Mouse (Mus musculus) lung, embryonic 15.5 days (tissue): ENCODE results near the gene Oxa1l. TPM values are rescaled to one million over a fixed set of nuclear protein-coding genes. Genes with fewer than 3 reads are reported as not detected.
"Not testable (repeated sequence)": the region's sequence is repeated elsewhere in the genome, so short reads cannot be mapped to it uniquely, and the experiment has no call there.

Experiments used
- ATAC-seq: fragments of 200-750 bp; cut with Nextera tagmentation; 2 replicates; pipeline ENCODE4 v1.8.0; 2017; ENCODE audit warnings: moderate number of reproducible peaks, borderline replicate concordance; ENCODE audit not compliant: low FRiP score, low TSS enrichment; ENCODE audit errors: extremely low read depth
- H3K27ac ChIP-seq: fragments of 300-500 bp; sonication (generic); 2 replicates; pipeline ENCODE4 v1.5.1; 2015; ENCODE audit warnings: moderate library complexity, mild to moderate bottlenecking, inconsistent platforms
- H3K27me3 ChIP-seq: fragments of 300-500 bp; sonication (generic); 2 replicates; pipeline ENCODE4 v1.6.1; 2015; ENCODE audit warnings: inconsistent platforms
- H3K36me3 ChIP-seq: fragments of 300-500 bp; sonication (generic); 2 replicates; pipeline ENCODE4 v1.6.1; 2015; ENCODE audit warnings: inconsistent platforms
- H3K4me1 ChIP-seq: fragments of 300-500 bp; sonication (generic); 2 replicates; pipeline ENCODE4 v1.6.1; 2015; ENCODE audit warnings: inconsistent platforms
- H3K4me2 ChIP-seq: fragments of 300-500 bp; sonication (generic); 2 replicates; pipeline ENCODE4 v1.6.1; 2015; ENCODE audit warnings: inconsistent platforms, mild to moderate bottlenecking, moderate library complexity
- H3K4me3 ChIP-seq: fragments of 300-500 bp; sonication (generic); 2 replicates; pipeline ENCODE4 v1.5.1; 2015; ENCODE audit warnings: mild to moderate bottlenecking, inconsistent platforms
- H3K9ac ChIP-seq: fragments of 300-500 bp; sonication (generic); 2 replicates; pipeline ENCODE4 v1.6.1; 2015; ENCODE audit warnings: inconsistent platforms
- H3K9me3 ChIP-seq: fragments of 300-500 bp; sonication (generic); 2 replicates; pipeline ENCODE4 v1.6.1; 2016; ENCODE audit warnings: inconsistent platforms
- WGBS: fragments of 180-500 bp; shearing (Covaris S2); methylation state at CpG from one replicate; pipeline ENCODE4 v1.1.7; 2015; 5-methylcytosine and 5-hydroxymethylcytosine counted together
- polyA plus RNA-seq: library from polyadenylated mRNA; unstranded; fragments of >200 nt; fragmentation: Nextera tagmentation; extraction: Ambion mirVana; gene quantifications from 2 replicates; pipeline ENCODE4 v1.2.1, GENCODE M21; 2015

The Oxa1l gene
- polyA plus RNA-seq, result 38.3 and 41.6 TPM in 2 replicates

DNA sequence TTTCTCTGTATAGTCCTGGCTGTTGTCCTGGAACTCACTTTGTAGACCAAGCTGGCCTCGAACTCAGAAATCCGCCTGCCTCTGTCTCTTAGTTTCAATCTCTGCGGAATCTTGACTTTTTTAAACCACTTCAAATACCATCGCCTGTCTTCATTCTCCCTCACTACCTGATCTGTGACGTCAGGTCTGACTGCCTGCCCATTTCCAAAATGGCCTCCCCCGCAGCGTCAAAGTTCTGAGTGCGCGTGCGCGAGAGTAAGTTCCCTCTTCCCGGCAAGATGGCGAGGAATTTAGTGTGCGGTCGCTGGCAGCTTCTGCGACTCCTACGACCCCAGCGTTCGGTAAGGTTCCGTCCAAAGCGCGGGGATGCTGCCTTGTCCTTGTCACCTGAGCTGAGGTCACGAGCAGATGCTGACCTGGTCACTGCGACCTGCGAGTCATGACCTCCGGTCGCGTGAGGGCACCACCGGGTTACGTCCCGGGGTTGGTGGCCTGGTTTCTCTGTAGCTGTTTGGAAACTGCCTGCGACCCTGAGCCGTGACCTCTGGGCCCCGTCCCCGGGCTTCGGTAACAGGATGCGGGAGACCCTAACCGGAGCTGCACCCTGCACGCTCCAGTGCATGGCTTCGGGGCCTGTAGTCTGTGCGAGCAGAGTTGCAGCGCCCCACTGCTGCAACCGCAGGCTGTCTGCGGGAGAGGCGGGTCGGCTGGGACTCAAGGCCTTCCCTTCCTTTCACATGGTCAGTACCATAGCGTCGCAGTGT lies at the start of gene Oxa1l:
Gene Oxa1l (plus strand): TSS at position 258 of the 764 bp plus-strand sequence.
- peak within 1 kb of the TSS; percentile 78 for H3K27ac ChIP-seq
- no peaks in the 10 kb centered on the region for H3K27me3 ChIP-seq
- peaks cover 16% of the 10 kb centered on the region for H3K4me1 ChIP-seq
- peak within 1 kb of the TSS; percentile 64 for H3K4me2 ChIP-seq
- H3K9ac ChIP-seq, result peak within 1 kb of the TSS; percentile 97
- H3K36me3 ChIP-seq, result peaks cover 24% of the 10 kb centered on the region
- under 1% methylated on average over 48 of the region's 48 CpGs for WGBS
- no peaks in the 10 kb centered on the region for H3K9me3 ChIP-seq
- peak; percentile 88 for ATAC-seq
- peak within 1 kb of the TSS; percentile 93 for H3K4me3 ChIP-seq

- Histone ChIP-seq H3K27ac (no peak overlapping the region), H3K9ac (no peak overlapping the region), H3K4me2 (no peak overlapping the region), H3K27me3 (peaks cover 2% of the 10 kb centered on the region; the same call in 1 of the 2 replicates), H3K4me3 (no peak overlapping the region), H3K36me3 (no peaks in the 10 kb centered on the region), H3K9me3 (no peaks in the 10 kb centered on the region), H3K4me1 (no peaks in the 10 kb centered on the region)
- 28% methylated on average over 3 of the region's 3 CpGs for WGBS
- ATAC-seq, result no peak
Observed at GRCm38 (mm10) chr14:54311763-54312162, 48.9 kb upstream of the Oxa1l start.

GRCm38 (mm10) chr14:54321556-54322376 lies 38.9 kb upstream of the Oxa1l start:
- H3K4me1 ChIP-seq, result no peaks in the 10 kb centered on the region
- no peak for ATAC-seq
- WGBS, result 50% methylated on average over 18 of the region's 18 CpGs
- H3K4me2 ChIP-seq, result no peak overlapping the region
- H3K9ac ChIP-seq, result no peak overlapping the region
- no peak overlapping the region for H3K27ac ChIP-seq
- H3K9me3 ChIP-seq, result no peaks in the 10 kb centered on the region
- H3K4me3 ChIP-seq, result no peak overlapping the region
- H3K36me3 ChIP-seq, result no peaks in the 10 kb centered on the region
- H3K27me3 ChIP-seq, result no peaks in the 10 kb centered on the region

- no peak for ATAC-seq
- H3K4me3 ChIP-seq, result no peak overlapping the region
- H3K4me1 ChIP-seq, result no peaks in the 10 kb centered on the region
- no peak overlapping the region for H3K4me2 ChIP-seq
- WGBS, result 68% methylated on average over 5 of the region's 5 CpGs
- H3K27ac ChIP-seq, result no peak overlapping the region
- H3K9ac ChIP-seq, result no peak overlapping the region
- no peaks in the 10 kb centered on the region for H3K9me3 ChIP-seq
- no peaks in the 10 kb centered on the region for H3K36me3 ChIP-seq
- H3K27me3 ChIP-seq, result no peaks in the 10 kb centered on the region
Observed at GRCm38 (mm10) chr14:54324486-54324885, 36.1 kb upstream of the Oxa1l start.

DNA sequence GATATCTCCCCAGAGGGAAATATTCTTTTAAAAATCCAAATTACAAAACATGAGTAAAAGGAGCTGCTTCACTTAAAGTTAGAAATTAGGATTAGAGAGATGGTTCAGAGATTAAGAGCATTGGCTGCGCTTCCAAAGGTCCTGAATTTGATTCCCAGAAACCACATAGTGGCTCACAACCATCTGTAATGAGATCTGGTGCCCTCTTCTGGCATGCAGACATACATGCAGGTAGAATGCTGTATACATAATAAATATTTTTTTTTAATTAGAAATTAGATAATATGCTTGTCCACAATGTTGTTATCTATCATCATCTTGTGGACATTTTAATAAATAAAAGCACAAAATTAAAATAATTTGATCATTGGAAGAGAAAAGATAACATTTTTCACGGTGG lies 32.1 kb upstream of the Oxa1l start:
- no peaks in the 10 kb centered on the region for H3K4me1 ChIP-seq
- H3K4me3 ChIP-seq, result no peak overlapping the region
- no peak overlapping the region for H3K9ac ChIP-seq
- H3K36me3 ChIP-seq, result no peaks in the 10 kb centered on the region
- ATAC-seq, result no peak
- no peak overlapping the region for H3K27ac ChIP-seq
- H3K4me2 ChIP-seq, result no peak overlapping the region
- 69% methylated on average over 2 of the region's 2 CpGs for WGBS
- no peaks in the 10 kb centered on the region for H3K27me3 ChIP-seq
- H3K9me3 ChIP-seq, result no peaks in the 10 kb centered on the region

DNA sequence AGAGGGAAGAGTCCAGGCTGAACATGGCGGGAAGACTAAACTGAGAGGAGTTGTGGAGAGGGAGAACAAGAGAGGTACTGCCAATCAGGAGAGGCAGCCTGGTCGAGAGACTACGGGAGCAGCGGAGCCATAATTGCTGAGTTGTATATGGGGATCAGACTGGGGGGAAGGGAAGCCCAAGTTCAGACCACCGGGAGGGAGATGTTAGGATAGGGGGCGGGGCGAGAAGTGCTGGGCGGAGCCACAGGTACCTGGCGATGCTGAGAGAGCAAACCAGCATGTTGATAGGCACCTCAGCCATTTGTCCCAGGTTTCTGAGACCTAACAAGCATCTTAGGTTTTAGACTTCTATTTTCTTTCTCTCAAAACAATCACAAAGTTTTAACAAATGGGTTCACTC lies 31.4 kb upstream of the Oxa1l start:
- H3K4me1 ChIP-seq, result no peaks in the 10 kb centered on the region
- no peak overlapping the region for H3K27ac ChIP-seq
- H3K36me3 ChIP-seq, result no peaks in the 10 kb centered on the region
- H3K9me3 ChIP-seq, result no peaks in the 10 kb centered on the region
- no peak for ATAC-seq
- no peak overlapping the region for H3K4me3 ChIP-seq
- H3K27me3 ChIP-seq, result no peaks in the 10 kb centered on the region
- H3K9ac ChIP-seq, result no peak overlapping the region
- 33% methylated on average over 9 of the region's 9 CpGs for WGBS
- no peak overlapping the region for H3K4me2 ChIP-seq

DNA sequence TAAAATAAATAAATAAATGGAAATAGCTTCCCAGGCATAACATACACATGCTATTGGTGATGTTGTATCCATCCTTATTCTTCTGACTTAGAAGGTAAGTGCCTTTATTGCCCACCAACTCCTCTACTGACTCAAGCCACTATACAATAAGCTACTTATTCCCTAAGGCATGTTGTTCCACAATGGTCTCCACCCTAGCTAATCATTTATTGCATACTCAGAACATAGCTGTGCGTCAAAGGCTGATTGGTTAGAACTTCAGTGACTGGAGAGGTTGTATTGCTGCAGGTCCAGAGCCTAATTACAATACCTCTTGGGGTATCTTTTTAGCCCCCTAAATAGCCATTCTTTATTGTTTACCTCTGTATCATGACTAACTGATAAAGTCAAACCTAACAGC lies 29.5 kb upstream of the Oxa1l start:
- no peak overlapping the region for H3K27ac ChIP-seq
- no peak overlapping the region for H3K4me2 ChIP-seq
- H3K4me1 ChIP-seq, result no peaks in the 10 kb centered on the region
- H3K4me3 ChIP-seq, result no peak overlapping the region
- H3K27me3 ChIP-seq, result no peaks in the 10 kb centered on the region
- H3K36me3 ChIP-seq, result no peaks in the 10 kb centered on the region
- H3K9me3 ChIP-seq, result no peaks in the 10 kb centered on the region
- 76% methylated on average over 1 of the region's 1 CpGs for WGBS
- no peak overlapping the region for H3K9ac ChIP-seq
- no peak for ATAC-seq

GRCm38 (mm10) chr14:54332176-54333074 lies 28.2 kb upstream of the Oxa1l start:
- no peak overlapping the region for H3K4me2 ChIP-seq
- H3K9ac ChIP-seq, result no peak overlapping the region
- no peak overlapping the region for H3K27ac ChIP-seq
- WGBS, result 84% methylated on average over 5 of the region's 5 CpGs
- no peak for ATAC-seq
- no peaks in the 10 kb centered on the region for H3K9me3 ChIP-seq
- H3K27me3 ChIP-seq, result no peaks in the 10 kb centered on the region
- H3K4me3 ChIP-seq, result no peak overlapping the region
- H3K36me3 ChIP-seq, result no peaks in the 10 kb centered on the region
- H3K4me1 ChIP-seq, result no peaks in the 10 kb centered on the region

- 43% methylated on average over 8 of the region's 8 CpGs for WGBS
- Histone ChIP-seq H3K36me3 (no peaks in the 10 kb centered on the region), H3K9ac (no peak overlapping the region), H3K4me2 (no peak overlapping the region), H3K4me1 (no peaks in the 10 kb centered on the region), H3K4me3 (no peak overlapping the region), H3K9me3 (no peaks in the 10 kb centered on the region), H3K27ac (no peak overlapping the region), H3K27me3 (no peaks in the 10 kb centered on the region)
- no peak for ATAC-seq
Observed at GRCm38 (mm10) chr14:54333452-54334189, 27.0 kb upstream of the Oxa1l start.

DNA sequence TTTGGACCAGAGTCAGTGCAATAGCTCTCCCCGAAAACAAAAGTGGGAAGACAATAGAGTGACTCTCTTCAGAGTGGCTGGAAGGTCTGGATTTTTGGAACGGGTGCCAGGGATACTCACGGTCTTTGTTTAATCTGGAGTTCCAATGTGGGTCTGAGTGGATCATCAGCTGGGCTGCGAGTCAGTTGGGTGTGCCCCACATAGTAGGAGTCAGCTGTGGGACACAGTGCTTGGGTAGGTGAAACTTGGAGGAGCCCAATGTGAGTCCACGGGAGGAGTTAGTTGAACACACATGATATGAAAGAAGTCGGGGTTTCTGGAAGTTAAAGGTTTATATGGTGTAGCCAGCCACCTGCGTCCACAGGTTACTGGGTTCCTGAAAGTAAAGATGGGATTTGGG lies 19.8 kb upstream of the Oxa1l start:
- Histone ChIP-seq H3K9me3 (no peaks in the 10 kb centered on the region), H3K4me2 (no peak overlapping the region), H3K27me3 (no peaks in the 10 kb centered on the region), H3K27ac (no peak overlapping the region), H3K4me3 (no peak overlapping the region), H3K36me3 (no peaks in the 10 kb centered on the region), H3K9ac (no peak overlapping the region), H3K4me1 (no peaks in the 10 kb centered on the region)
- ATAC-seq, result no peak
- WGBS, result 58% methylated on average over 7 of the region's 7 CpGs

DNA sequence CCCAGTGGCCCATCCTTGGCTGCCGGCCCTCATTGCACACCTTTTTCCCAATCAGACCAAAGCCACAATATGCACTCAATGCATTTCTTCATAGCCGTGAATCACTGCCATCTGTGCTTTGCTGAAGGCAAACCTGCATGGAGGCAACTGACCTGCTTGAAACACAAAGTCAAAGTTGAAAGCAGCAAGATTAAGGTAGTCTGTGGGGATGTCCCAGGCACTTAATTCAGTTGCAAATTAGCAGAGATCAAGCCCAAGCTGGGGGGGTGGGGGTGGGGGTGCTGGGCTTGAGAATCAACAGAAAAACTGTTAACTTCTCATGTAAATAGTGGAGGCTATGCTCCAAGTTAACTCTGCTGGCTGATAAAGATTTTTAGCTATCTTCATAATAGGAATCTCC lies 18.8 kb upstream of the Oxa1l start:
- not testable (repeated sequence) for H3K27me3 ChIP-seq, H3K4me2 ChIP-seq, H3K27ac ChIP-seq, H3K9me3 ChIP-seq, H3K9ac ChIP-seq, H3K36me3 ChIP-seq, H3K4me3 ChIP-seq, ATAC-seq, H3K4me1 ChIP-seq
- WGBS, result 35% methylated on average over 2 of the region's 2 CpGs
